Mouse (Mus musculus) limb, embryonic 12.5 days (tissue): ENCODE data around the gene C1qa. TPM values are rescaled to one million over a fixed set of nuclear protein-coding genes. Genes with fewer than 3 reads are reported as not detected.

ENCODE experiments used
- ATAC-seq: fragments of 200-750 bp; cut with Nextera tagmentation; 2 replicates; pipeline ENCODE4 v1.8.0; 2017; ENCODE audit warnings: low read depth, moderate TSS enrichment; ENCODE audit not compliant: insufficient number of reproducible peaks, insufficient read depth, low FRiP score, low TSS enrichment
- H3K27ac ChIP-seq: fragments of 300-500 bp; sonication (generic); 2 replicates; pipeline ENCODE4 v1.5.1; 2016; ENCODE audit warnings: mild to moderate bottlenecking, moderate library complexity
- H3K27me3 ChIP-seq: fragments of 300-500 bp; sonication (generic); 2 replicates; pipeline ENCODE4 v1.6.1; 2016; ENCODE audit warnings: mild to moderate bottlenecking, moderate library complexity
- H3K36me3 ChIP-seq: fragments of 300-500 bp; sonication (generic); 2 replicates; pipeline ENCODE4 v1.6.1; 2016; ENCODE audit warnings: mild to moderate bottlenecking, moderate library complexity
- H3K4me1 ChIP-seq: fragments of 300-500 bp; sonication (generic); replicated peaks from 2 replicates; pipeline ENCODE4 v1.6.1; 2016
- H3K4me2 ChIP-seq: fragments of 300-500 bp; sonication (generic); 2 replicates; pipeline ENCODE4 v1.6.1; 2016; ENCODE audit warnings: mild to moderate bottlenecking, moderate library complexity
- H3K4me3 ChIP-seq: fragments of 300-500 bp; sonication (generic); replicated peaks from 2 replicates; pipeline ENCODE4 v1.5.1; 2016; ENCODE audit warnings: mild to moderate bottlenecking
- H3K9ac ChIP-seq: fragments of 300-500 bp; sonication (generic); replicated peaks from 2 replicates; pipeline ENCODE4 v1.6.1; 2016; ENCODE audit warnings: mild to moderate bottlenecking, moderate library complexity
- H3K9me3 ChIP-seq: fragments of 300-500 bp; sonication (generic); 2 replicates; pipeline ENCODE4 v1.6.1; 2016; ENCODE audit warnings: mild to moderate bottlenecking, moderate library complexity
- WGBS: fragments of 180-500 bp; shearing (Covaris S2); methylation state at CpG from one replicate; pipeline ENCODE4 v1.1.7; 2016; 5-methylcytosine and 5-hydroxymethylcytosine counted together
- polyA plus RNA-seq: library from polyadenylated mRNA; unstranded; fragments of >200 nt; fragmentation: Nextera tagmentation; extraction: Ambion mirVana; gene quantifications from 2 replicates; pipeline ENCODE4 v1.2.1, GENCODE M21; 2016

Gene C1qa
- polyA plus RNA-seq, 1 experiment from 2014 or later: 11.4 TPM

- no peaks in the 10 kb centered on the region for H3K36me3 ChIP-seq
- 4% methylated on average over 6 of the region's 6 CpGs for WGBS
Observed at GRCm38 (mm10) chr4:136924529-136924928, 25.9 kb upstream of the C1qa start.

GRCm38 (mm10) chr4:136919526-136919925 lies 20.9 kb upstream of the C1qa start:
- WGBS: 86% methylated on average over 3 of the region's 3 CpGs
- Histone ChIP-seq H3K27me3 (peaks cover 32% of the 10 kb centered on the region), H3K4me1 (no peaks in the 10 kb centered on the region), H3K4me3 (no peak overlapping the region), H3K36me3 (no peaks in the 10 kb centered on the region), H3K27ac (no peak overlapping the region), H3K4me2 (no peak overlapping the region), H3K9ac (no peak overlapping the region), H3K9me3 (no peaks in the 10 kb centered on the region)
- no peak for ATAC-seq

More at GRCm38 (mm10) chr4:136924529-136924928, 25.9 kb upstream of the C1qa start:
- no peak for ATAC-seq
- Histone ChIP-seq H3K4me3 (no peak overlapping the region), H3K27me3 (peaks cover 46% of the 10 kb centered on the region), H3K4me1 (no peaks in the 10 kb centered on the region), H3K9me3 (no peaks in the 10 kb centered on the region), H3K4me2 (no peak overlapping the region), H3K9ac (no peak overlapping the region), H3K27ac (no peak overlapping the region)

- Histone ChIP-seq H3K9me3 (no peaks in the 10 kb centered on the region), H3K4me3 (no peak overlapping the region), H3K36me3 (no peaks in the 10 kb centered on the region), H3K4me2 (no peak overlapping the region), H3K9ac (no peak overlapping the region), H3K4me1 (no peaks in the 10 kb centered on the region), H3K27ac (no peak overlapping the region), H3K27me3 (peaks cover 39% of the 10 kb centered on the region)
- 83% methylated on average over 8 of the region's 8 CpGs for WGBS
- no peak for ATAC-seq
Observed at GRCm38 (mm10) chr4:136918834-136919233, 20.2 kb upstream of the C1qa start.

- WGBS: 48% methylated on average over 7 of the region's 7 CpGs
- H3K9me3 ChIP-seq: no peaks in the 10 kb centered on the region
- H3K27ac ChIP-seq: no peak overlapping the region
- no peaks in the 10 kb centered on the region for H3K4me1 ChIP-seq
- ATAC-seq: no peak
- H3K36me3 ChIP-seq: no peaks in the 10 kb centered on the region
- no peak overlapping the region for H3K4me3 ChIP-seq
- H3K27me3 ChIP-seq: peaks cover 54% of the 10 kb centered on the region
- no peak overlapping the region for H3K4me2 ChIP-seq
- no peak overlapping the region for H3K9ac ChIP-seq
Observed at GRCm38 (mm10) chr4:136917165-136917524, 18.5 kb upstream of the C1qa start.

- H3K4me2 ChIP-seq: no peak overlapping the region
- no peak for ATAC-seq
- H3K36me3 ChIP-seq: no peaks in the 10 kb centered on the region
- H3K9ac ChIP-seq: no peak overlapping the region
- WGBS: 58% methylated on average over 20 of the region's 20 CpGs
- H3K4me1 ChIP-seq: peaks cover under 1% of the 10 kb centered on the region; the same call in 1 of the 2 replicates
- peaks cover 55% of the 10 kb centered on the region for H3K27me3 ChIP-seq
- no peaks in the 10 kb centered on the region for H3K9me3 ChIP-seq
- no peak overlapping the region for H3K27ac ChIP-seq
- no peak overlapping the region for H3K4me3 ChIP-seq
Observed at GRCm38 (mm10) chr4:136916359-136917164, 18.0 kb upstream of the C1qa start.

- no peaks in the 10 kb centered on the region for H3K36me3 ChIP-seq
- no peak overlapping the region for H3K4me2 ChIP-seq
- H3K27me3 ChIP-seq: peaks cover 75% of the 10 kb centered on the region
- peaks cover 8% of the 10 kb centered on the region; the same call in 1 of the 2 replicates for H3K4me1 ChIP-seq
- H3K27ac ChIP-seq: no peak overlapping the region
- H3K9me3 ChIP-seq: no peaks in the 10 kb centered on the region
- 12% methylated on average over 9 of the region's 9 CpGs for WGBS
- no peak for ATAC-seq
- no peak overlapping the region for H3K4me3 ChIP-seq
- H3K9ac ChIP-seq: no peak overlapping the region
Observed at GRCm38 (mm10) chr4:136912841-136913240, 14.2 kb upstream of the C1qa start.

GRCm38 (mm10) chr4:136911804-136912203 lies 13.2 kb upstream of the C1qa start:
- no peak for ATAC-seq
- H3K4me3 ChIP-seq: no peak overlapping the region
- no peak overlapping the region for H3K27ac ChIP-seq
- H3K4me2 ChIP-seq: no peak overlapping the region
- H3K9me3 ChIP-seq: no peaks in the 10 kb centered on the region
- 42% methylated on average over 9 of the region's 9 CpGs for WGBS
- H3K9ac ChIP-seq: no peak overlapping the region
- H3K27me3 ChIP-seq: peaks cover 70% of the 10 kb centered on the region
- H3K36me3 ChIP-seq: no peaks in the 10 kb centered on the region
- peaks cover 8% of the 10 kb centered on the region; the same call in 1 of the 2 replicates for H3K4me1 ChIP-seq

GRCm38 (mm10) chr4:136911211-136911646 lies 12.6 kb upstream of the C1qa start:
- H3K27me3 ChIP-seq: peaks cover 75% of the 10 kb centered on the region
- no peak for ATAC-seq
- H3K9me3 ChIP-seq: no peaks in the 10 kb centered on the region
- H3K9ac ChIP-seq: no peak overlapping the region
- H3K4me3 ChIP-seq: no peak overlapping the region
- WGBS: 2% methylated on average over 17 of the region's 17 CpGs
- no peaks in the 10 kb centered on the region for H3K36me3 ChIP-seq
- H3K4me2 ChIP-seq: no peak overlapping the region
- no peak overlapping the region for H3K27ac ChIP-seq
- H3K4me1 ChIP-seq: peaks cover 8% of the 10 kb centered on the region; the same call in 1 of the 2 replicates

- no peak overlapping the region for H3K9ac ChIP-seq
- H3K4me3 ChIP-seq: no peak overlapping the region
- ATAC-seq: no peak
- no peak overlapping the region for H3K27ac ChIP-seq
- H3K4me2 ChIP-seq: no peak overlapping the region
- H3K4me1 ChIP-seq: peaks cover 8% of the 10 kb centered on the region; the same call in 1 of the 2 replicates
- H3K36me3 ChIP-seq: no peaks in the 10 kb centered on the region
- peaks cover 78% of the 10 kb centered on the region for H3K27me3 ChIP-seq
- H3K9me3 ChIP-seq: no peaks in the 10 kb centered on the region
Observed at GRCm38 (mm10) chr4:136907809-136908208, 9.2 kb upstream of the C1qa start.

GRCm38 (mm10) chr4:136907033-136907432 lies 8.4 kb upstream of the C1qa start:
- Histone ChIP-seq H3K27me3 (peaks cover 78% of the 10 kb centered on the region), H3K4me2 (no peak overlapping the region), H3K9ac (no peak overlapping the region), H3K4me3 (no peak overlapping the region), H3K27ac (no peak overlapping the region), H3K4me1 (peaks cover 8% of the 10 kb centered on the region; the same call in 1 of the 2 replicates), H3K9me3 (no peaks in the 10 kb centered on the region), H3K36me3 (no peaks in the 10 kb centered on the region)
- ATAC-seq: no peak
- WGBS: 11% methylated on average over 7 of the region's 7 CpGs

- WGBS: 2% methylated on average over 23 of the region's 23 CpGs
- Histone ChIP-seq H3K9me3 (no peaks in the 10 kb centered on the region), H3K4me3 (no peak overlapping the region), H3K9ac (no peak overlapping the region), H3K27ac (no peak overlapping the region), H3K27me3 (peaks cover 57% of the 10 kb centered on the region), H3K4me2 (no peak overlapping the region), H3K4me1 (no peaks in the 10 kb centered on the region), H3K36me3 (no peaks in the 10 kb centered on the region)
- ATAC-seq: no peak
Observed at GRCm38 (mm10) chr4:136904767-136905539, 6.3 kb upstream of the C1qa start.
